Mouse (Mus musculus): ENCODE data around the gene Cdkn2c. TPM values are rescaled to one million over a fixed set of nuclear protein-coding genes. Genes with fewer than 3 reads are reported as not detected.
A peak's percentile ranks its signal among the peaks of the same experiment; 100 is the strongest.

Cdkn2c gene
- total RNA-seq, 2 experiments from 2014 or later: 61.2 to 65.6 TPM

GRCm38 (mm10) chr4:109657021-109657850, 9.8 kb downstream of the Cdkn2c start:
- DNase-seq: peak; percentile 57

GRCm38 (mm10) chr4:109656301-109656700, 10.7 kb downstream of the Cdkn2c start:
- no peak for DNase-seq

- no peak for DNase-seq
Measured at GRCm38 (mm10) chr4:109655738-109656137, 11.3 kb downstream of the Cdkn2c start.

- no peak for DNase-seq
Measured at GRCm38 (mm10) chr4:109654701-109655100, 12.3 kb downstream of the Cdkn2c start.

GRCm38 (mm10) chr4:109653251-109653650, 13.7 kb downstream of the Cdkn2c start:
- no peak for DNase-seq

- DNase-seq: no peak
Measured at GRCm38 (mm10) chr4:109649331-109649730, 17.7 kb downstream of the Cdkn2c start.

- no peak for DNase-seq
Measured at GRCm38 (mm10) chr4:109647281-109647680, 19.7 kb downstream of the Cdkn2c start.

- DNase-seq: no peak
Measured at GRCm38 (mm10) chr4:109641451-109641850, 25.5 kb downstream of the Cdkn2c start.

GRCm38 (mm10) chr4:109640141-109640540, 26.8 kb downstream of the Cdkn2c start:
- DNase-seq: no peak

- no peak for DNase-seq
Measured at GRCm38 (mm10) chr4:109639356-109639755, 27.6 kb downstream of the Cdkn2c start.

GRCm38 (mm10) chr4:109634971-109635370, 32.0 kb downstream of the Cdkn2c start:
- DNase-seq: no peak

GRCm38 (mm10) chr4:109631029-109631428, 36.0 kb downstream of the Cdkn2c start:
- DNase-seq: no peak

- no peak for DNase-seq
Measured at GRCm38 (mm10) chr4:109630215-109630614, 36.8 kb downstream of the Cdkn2c start.

GRCm38 (mm10) chr4:109612596-109612995, 54.4 kb downstream of the Cdkn2c start:
- no peak for DNase-seq

Other genes with a start within 250 kb of the Cdkn2c start
- gene Rnf11, start 182.5 kb downstream of the Cdkn2c start, total RNA-seq (2021): 100 to 1,000 TPM; 106 to 107 TPM
- gene 4930522H14Rik, start 135.9 kb downstream of the Cdkn2c start, total RNA-seq (2021): not detected
- 10 to 100 TPM; 34.0 to 34.6 TPM for gene Faf1, start 9.4 kb upstream of the Cdkn2c start, total RNA-seq (2021)